8 mouse cellular contexts compared by ENCODE assay signal in the genomic region with DNA sequence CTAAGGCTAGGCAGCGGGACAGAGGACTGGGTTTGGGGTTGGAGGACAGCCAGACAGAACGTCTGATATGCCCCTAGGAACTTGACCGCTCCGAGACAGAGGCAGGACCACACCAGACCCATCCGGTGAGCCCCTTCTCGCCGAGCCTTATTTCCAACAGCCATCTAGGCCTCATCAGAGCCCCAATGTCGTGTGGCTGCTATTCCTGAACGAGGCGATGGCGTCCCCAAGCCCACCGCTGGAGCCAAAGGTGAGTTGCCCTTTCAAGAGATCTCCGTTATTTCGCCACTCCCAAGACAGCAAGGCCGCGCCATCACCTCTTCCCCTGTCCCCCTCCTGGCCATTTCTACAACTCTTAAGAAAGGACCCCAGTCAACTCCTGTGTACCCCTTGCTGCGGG. TPM values are rescaled to one million over a fixed set of nuclear protein-coding genes. Genes with fewer than 3 reads are reported as not detected.
DNase-seq lines count a peak whose midpoint lies in the region; ATAC-seq and TF ChIP-seq lines count a peak whose summit lies in the region.

No protein-coding gene starts in this region.

- no peak for TF ChIP-seq POLR2A in bone marrow macrophage, adult 2 months (IDR thresholded peaks at IDR 0.05; ENCODE audit: borderline replicate concordance, low read depth, low read length)

- TF ChIP-seq CTCF in bone marrow macrophage, adult 2 months (IDR thresholded peaks at IDR 0.05; ENCODE audit: low read depth, low read length): no peak; the same call in 1 of the 2 replicates

- peak; percentile 56 for ATAC-seq in heart, embryonic 16.5 days (replicated peaks; ENCODE audit: extremely low read depth, insufficient read depth, low FRiP score)
- ATAC-seq in hindbrain, embryonic 12.5 days (ENCODE audit: low FRiP score): peak; percentile 78; the same call in 1 of the 2 replicates
- no peak; the same call in 1 of the 2 replicates for ATAC-seq in midbrain, embryonic 11.5 days (ENCODE audit: low FRiP score)

- peaks cover 7% of the 10 kb centered on the region for H3K4me1 ChIP-seq in heart, embryonic 16.5 days (ENCODE audit: control insufficient read depth, insufficient read depth, low read length)
- H3K4me1 ChIP-seq in bone marrow macrophage, adult 2 months (ENCODE audit: control insufficient read depth, insufficient read depth, low read length): peaks cover 14% of the 10 kb centered on the region
- H3K4me1 ChIP-seq in hindbrain, embryonic 12.5 days: peaks cover 22% of the 10 kb centered on the region
- peaks cover 10% of the 10 kb centered on the region for H3K4me1 ChIP-seq in midbrain, embryonic 11.5 days (ENCODE audit: control insufficient read depth, insufficient read depth, low read length)

- peak overlapping the region; percentile 69 for H3K4me3 ChIP-seq in heart, embryonic 16.5 days (ENCODE audit: low read length)
- peak overlapping the region; percentile 98 for H3K4me3 ChIP-seq in bone marrow macrophage, adult 2 months (ENCODE audit: insufficient read depth, low read length)
- H3K4me3 ChIP-seq in hindbrain, embryonic 12.5 days: peak overlapping the region; percentile 67
- peak overlapping the region; percentile 46 for H3K4me3 ChIP-seq in midbrain, embryonic 11.5 days (ENCODE audit: low read depth, low read length)

- no peak for DNase-seq in heart, postnatal 4 days
- DNase-seq in midbrain, embryonic 11.5 days (ENCODE audit: low spot score, missing footprints): no peak
- DNase-seq in spleen, adult 12 weeks (ENCODE audit: low spot score): no peak
- no peak for DNase-seq in cerebellum, postnatal 10 days
- DNase-seq in adrenal gland, adult (ENCODE audit: inconsistent age in 2 of 2, low spot score in 1 of 2): no peak

- H3K27ac ChIP-seq in heart, embryonic 16.5 days (ENCODE audit: low read length): peak overlapping the region; percentile 15
- no peak overlapping the region for H3K27ac ChIP-seq in bone marrow macrophage, adult 2 months (ENCODE audit: insufficient read depth, low read depth, low read length)
- H3K27ac ChIP-seq in hindbrain, embryonic 12.5 days: 0 out of 2 replicates have a peak overlapping the region, but pooled peaks have one; percentile 12
- H3K27ac ChIP-seq in midbrain, embryonic 11.5 days (ENCODE audit: low read depth, low read length): no peak overlapping the region

- no peaks in the 10 kb centered on the region for H3K27me3 ChIP-seq in heart, embryonic 16.5 days (ENCODE audit: control insufficient read depth, insufficient read depth, low read length)
- H3K27me3 ChIP-seq in hindbrain, embryonic 12.5 days: no peaks in the 10 kb centered on the region
- no peaks in the 10 kb centered on the region for H3K27me3 ChIP-seq in midbrain, embryonic 11.5 days (ENCODE audit: control insufficient read depth, insufficient read depth, low read length)

- H3K36me3 ChIP-seq in heart, embryonic 16.5 days (ENCODE audit: control insufficient read depth, insufficient read depth): peaks cover 23% of the 10 kb centered on the region
- H3K36me3 ChIP-seq in hindbrain, embryonic 12.5 days: peaks cover 29% of the 10 kb centered on the region
- 0 out of 2 replicates have a peak, but pooled peaks cover 3% of the 10 kb centered on the region for H3K36me3 ChIP-seq in midbrain, embryonic 11.5 days (ENCODE audit: control insufficient read depth, insufficient read depth, low read length)

- under 1% methylated on average over 17 of the region's 17 CpGs for WGBS in heart, embryonic 16.5 days
- under 1% methylated on average over 17 of the region's 17 CpGs for WGBS in hindbrain, embryonic 12.5 days
- WGBS in midbrain, embryonic 11.5 days: 0% methylated on average over 17 of the region's 17 CpGs

- H3K9me3 ChIP-seq in heart, embryonic 16.5 days (replicated peaks; ENCODE audit: control insufficient read depth, low read length): no peaks in the 10 kb centered on the region
- H3K9me3 ChIP-seq in hindbrain, embryonic 12.5 days (replicated peaks): no peaks in the 10 kb centered on the region
- no peaks in the 10 kb centered on the region for H3K9me3 ChIP-seq in midbrain, embryonic 11.5 days (ENCODE audit: control insufficient read depth, low read length)

- H3K9ac ChIP-seq in heart, embryonic 16.5 days (ENCODE audit: low read length): peak overlapping the region; percentile 86
- peak overlapping the region; percentile 77 for H3K9ac ChIP-seq in hindbrain, embryonic 12.5 days
- peak overlapping the region; percentile 82 for H3K9ac ChIP-seq in midbrain, embryonic 11.5 days (ENCODE audit: low read length)

- H3K4me2 ChIP-seq in heart, embryonic 16.5 days (ENCODE audit: low read depth, low read length): peak overlapping the region; percentile 85
- peak overlapping the region; percentile 69 for H3K4me2 ChIP-seq in hindbrain, embryonic 12.5 days (replicated peaks)
- H3K4me2 ChIP-seq in midbrain, embryonic 11.5 days: peak overlapping the region; percentile 62

RNA-seq across cellular contexts. Expression of gene Zfp189, which starts 0.4 kb away (rescaled TPM):
- polyA plus RNA-seq in heart, embryonic 16.5 days (2015; fragmentation: Nextera tagmentation; extraction: Ambion mirVana): 7.0 and 7.8 TPM in 2 replicates
- total RNA-seq in heart, postnatal 4 days (2021): 1 to 10 TPM; 5.6 to 6.6 TPM
- 4.3 and 5.5 TPM in 2 replicates for polyA plus RNA-seq in bone marrow macrophage, adult 2 months (2012; ENCODE audit: insufficient read depth, insufficient read length, missing spikeins)
- polyA plus RNA-seq in hindbrain, embryonic 12.5 days (2016; fragmentation: Nextera tagmentation; extraction: Ambion mirVana): 14.9 and 16.7 TPM in 2 replicates
- 14.3 and 16.0 TPM in 2 replicates for polyA plus RNA-seq in midbrain, embryonic 11.5 days (2014; fragmentation: Nextera tagmentation; extraction: Ambion mirVana)

RNA-seq across cellular contexts. Expression of gene Mrpl50, which starts 0.5 kb away (rescaled TPM):
- 59.0 and 69.5 TPM in 2 replicates for polyA plus RNA-seq in heart, embryonic 16.5 days (2015; fragmentation: Nextera tagmentation; extraction: Ambion mirVana)
- total RNA-seq in heart, postnatal 4 days (2021): 10 to 100 TPM; 36.3 to 37.0 TPM
- 17.9 and 20.3 TPM in 2 replicates for polyA plus RNA-seq in bone marrow macrophage, adult 2 months (2012; ENCODE audit: insufficient read depth, insufficient read length, missing spikeins)
- polyA plus RNA-seq in hindbrain, embryonic 12.5 days (2016; fragmentation: Nextera tagmentation; extraction: Ambion mirVana): 80.7 and 82.2 TPM in 2 replicates
- polyA plus RNA-seq in midbrain, embryonic 11.5 days (2014; fragmentation: Nextera tagmentation; extraction: Ambion mirVana): 97.8 and 108 TPM in 2 replicates

RNA-seq across cellular contexts. Expression of gene Baat, which starts 15.0 kb away (rescaled TPM):
- polyA plus RNA-seq in heart, embryonic 16.5 days (2015; fragmentation: Nextera tagmentation; extraction: Ambion mirVana): 0.09 and 0.16 TPM in 2 replicates
- under 1 TPM in 1 of 2 experiments, not detected in 1; 0.20 TPM for total RNA-seq in heart, postnatal 4 days (2021)
- polyA plus RNA-seq in bone marrow macrophage, adult 2 months (2012; ENCODE audit: insufficient read depth, insufficient read length, missing spikeins): not detected in 2 replicates
- polyA plus RNA-seq in hindbrain, embryonic 12.5 days (2016; fragmentation: Nextera tagmentation; extraction: Ambion mirVana): 0.17 and 0.18 TPM in 2 replicates
- polyA plus RNA-seq in midbrain, embryonic 11.5 days (2014; fragmentation: Nextera tagmentation; extraction: Ambion mirVana): 0.08 and 0.42 TPM in 2 replicates

RNA-seq across cellular contexts. Expression of gene Aldob, which starts 28.0 kb away (rescaled TPM):
- polyA plus RNA-seq in heart, embryonic 16.5 days (2015; fragmentation: Nextera tagmentation; extraction: Ambion mirVana): 0.46 and 1.9 TPM in 2 replicates
- under 1 TPM; 0.17 to 0.20 TPM for total RNA-seq in heart, postnatal 4 days (2021)
- polyA plus RNA-seq in bone marrow macrophage, adult 2 months (2012; ENCODE audit: insufficient read depth, insufficient read length, missing spikeins): not detected in 2 replicates
- polyA plus RNA-seq in hindbrain, embryonic 12.5 days (2016; fragmentation: Nextera tagmentation; extraction: Ambion mirVana): 0.20 TPM in 1 of 2 replicates, not detected in the other
- not detected in 2 replicates for polyA plus RNA-seq in midbrain, embryonic 11.5 days (2014; fragmentation: Nextera tagmentation; extraction: Ambion mirVana)

RNA-seq across cellular contexts. Expression of gene Acnat1, which starts 47.6 kb away (rescaled TPM):
- polyA plus RNA-seq in heart, embryonic 16.5 days (2015; fragmentation: Nextera tagmentation; extraction: Ambion mirVana): not detected in 2 replicates
- total RNA-seq in heart, postnatal 4 days (2021): not detected
- not detected in 2 replicates for polyA plus RNA-seq in bone marrow macrophage, adult 2 months (2012; ENCODE audit: insufficient read depth, insufficient read length, missing spikeins)
- polyA plus RNA-seq in hindbrain, embryonic 12.5 days (2016; fragmentation: Nextera tagmentation; extraction: Ambion mirVana): not detected in 2 replicates
- polyA plus RNA-seq in midbrain, embryonic 11.5 days (2014; fragmentation: Nextera tagmentation; extraction: Ambion mirVana): not detected in 2 replicates

Comparison
In these comparisons a context has a peak if more than half of its experiments do, and no peak if none do; other contexts are left out.
1. H3K27ac ChIP-seq: peak in heart, embryonic 16.5 days (single experiment) and hindbrain, embryonic 12.5 days (single experiment); none in bone marrow macrophage, adult 2 months (single experiment) and midbrain, embryonic 11.5 days (single experiment).
2. H3K4me3 ChIP-seq: peak in every context shown above with its lines; median percentile 98 in bone marrow macrophage, adult 2 months; 69 in heart, embryonic 16.5 days; 67 in hindbrain, embryonic 12.5 days; 46 in midbrain, embryonic 11.5 days.
3. Peak in every context shown above with its lines, with median percentiles within 50 percentile points of each other: H3K4me2 ChIP-seq and H3K9ac ChIP-seq.